Mouse (Mus musculus): ENCODE measurements around the gene Klf7. TPM values are rescaled to one million over a fixed set of nuclear protein-coding genes. Genes with fewer than 3 reads are reported as not detected.

The Klf7 gene
- polyA plus RNA-seq, 1 experiment from 2014 or later: 6.2 TPM

DNA sequence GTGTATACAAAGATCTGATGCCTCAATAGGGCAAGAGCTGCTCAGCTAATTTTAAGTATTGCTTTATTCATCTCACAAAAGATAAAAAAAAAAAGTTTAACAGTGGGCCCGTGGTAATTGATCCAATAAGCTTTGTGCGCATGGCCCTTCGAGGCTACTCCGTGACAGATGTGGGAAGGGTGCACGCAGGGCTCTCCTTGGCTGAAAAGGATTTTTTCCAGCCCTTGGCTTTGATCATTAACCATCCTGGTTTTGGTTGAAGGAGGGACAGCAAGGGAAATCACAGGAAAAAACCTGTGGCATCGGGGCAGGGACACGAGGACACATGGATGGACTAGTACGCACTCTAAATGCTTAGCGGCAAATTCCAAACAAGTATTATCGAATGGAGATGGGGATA, 60.6 kb downstream of the Klf7 start:
- H3K36me3 ChIP-seq (replicated peaks): 0 out of 2 replicates have a peak, but pooled peaks cover 8% of the 10 kb centered on the region
- peaks cover 4% of the 10 kb centered on the region; the same call in 1 of the 2 replicates for H3K4me1 ChIP-seq (replicated peaks)
- H3K9ac ChIP-seq: no peak overlapping the region
- H3K9me3 ChIP-seq (replicated peaks): no peaks in the 10 kb centered on the region
- H3K27me3 ChIP-seq: no peaks in the 10 kb centered on the region
- H3K4me2 ChIP-seq: no peak overlapping the region
- ATAC-seq (ENCODE audit: insufficient read depth): no peak
- no peak overlapping the region for H3K4me3 ChIP-seq (replicated peaks)
- no peak overlapping the region for H3K27ac ChIP-seq (replicated peaks)
- WGBS (ENCODE audit: insufficient replicate concordance): 84% methylated on average over 10 of the region's 10 CpGs

- Histone ChIP-seq H3K27ac (replicated peaks) (no peak overlapping the region), H3K4me2 (no peak overlapping the region), H3K27me3 (no peaks in the 10 kb centered on the region), H3K4me1 (replicated peaks) (peaks cover 10% of the 10 kb centered on the region), H3K9ac (no peak overlapping the region), H3K4me3 (replicated peaks) (no peak overlapping the region), H3K36me3 (replicated peaks) (0 out of 2 replicates have a peak, but pooled peaks cover 8% of the 10 kb centered on the region), H3K9me3 (replicated peaks) (no peaks in the 10 kb centered on the region)
- 72% methylated on average over 9 of the region's 9 CpGs for WGBS (ENCODE audit: insufficient replicate concordance)
- no peak for ATAC-seq (ENCODE audit: insufficient read depth)
Measured at GRCm38 (mm10) chr1:64060699-64061454, 61.2 kb downstream of the Klf7 start.

GRCm38 (mm10) chr1:64060116-64060515, 62.0 kb downstream of the Klf7 start:
- no peaks in the 10 kb centered on the region for H3K27me3 ChIP-seq
- peaks cover 10% of the 10 kb centered on the region for H3K4me1 ChIP-seq (replicated peaks)
- 73% methylated on average over 7 of the region's 7 CpGs for WGBS (ENCODE audit: insufficient replicate concordance)
- H3K9me3 ChIP-seq (replicated peaks): no peaks in the 10 kb centered on the region
- H3K27ac ChIP-seq (replicated peaks): no peak overlapping the region
- H3K9ac ChIP-seq: no peak overlapping the region
- H3K4me3 ChIP-seq (replicated peaks): no peak overlapping the region
- no peak overlapping the region for H3K4me2 ChIP-seq
- 0 out of 2 replicates have a peak, but pooled peaks cover 8% of the 10 kb centered on the region for H3K36me3 ChIP-seq (replicated peaks)
- ATAC-seq (ENCODE audit: insufficient read depth): no peak

DNA sequence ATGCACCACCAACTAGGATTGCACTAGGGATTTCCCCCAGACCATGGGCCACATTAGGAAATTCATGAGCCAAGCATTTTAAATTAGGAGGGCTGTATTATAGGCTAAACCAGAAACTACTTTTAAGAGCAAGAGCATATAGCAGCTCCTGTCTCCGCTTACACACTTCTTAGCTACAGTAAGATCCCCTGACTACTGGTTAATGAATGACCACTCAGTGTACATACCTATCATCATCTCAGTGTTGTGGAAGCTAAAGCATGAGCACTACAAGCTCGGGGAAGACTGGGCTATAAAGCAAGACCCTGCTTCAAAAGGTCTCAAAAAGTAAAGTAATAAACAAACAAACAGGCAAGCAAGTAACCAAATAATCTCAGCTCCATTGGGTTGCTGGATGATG, 65.5 kb downstream of the Klf7 start:
- H3K36me3 ChIP-seq (replicated peaks): 0 out of 2 replicates have a peak, but pooled peaks cover 8% of the 10 kb centered on the region
- 43% methylated on average over 2 of the region's 2 CpGs for WGBS (ENCODE audit: insufficient replicate concordance)
- H3K27ac ChIP-seq (replicated peaks): no peak overlapping the region
- no peak overlapping the region for H3K4me3 ChIP-seq (replicated peaks)
- H3K4me1 ChIP-seq (replicated peaks): peaks cover 10% of the 10 kb centered on the region
- H3K9me3 ChIP-seq (replicated peaks): no peaks in the 10 kb centered on the region
- no peak overlapping the region for H3K4me2 ChIP-seq
- H3K27me3 ChIP-seq: no peaks in the 10 kb centered on the region
- no peak overlapping the region for H3K9ac ChIP-seq
- no peak for ATAC-seq (ENCODE audit: insufficient read depth)

DNA sequence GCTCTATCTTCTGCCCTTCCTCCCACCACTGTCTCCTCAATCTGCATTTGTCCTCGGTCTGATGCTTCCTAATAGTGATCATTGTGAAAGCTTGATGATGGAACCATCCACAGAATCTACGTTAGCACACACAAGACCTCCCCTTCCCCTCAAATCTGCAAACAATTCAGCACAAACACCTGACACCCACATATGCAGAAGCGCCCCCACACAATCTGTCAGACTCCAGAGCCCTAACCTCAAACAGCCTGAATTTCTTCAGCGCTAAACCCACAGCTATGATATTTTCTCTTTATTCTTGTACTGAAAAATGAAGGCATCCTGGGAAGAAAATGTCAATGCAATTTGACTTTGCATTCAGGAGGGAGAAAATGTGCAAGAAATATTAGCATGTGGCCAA, 66.1 kb downstream of the Klf7 start:
- WGBS (ENCODE audit: insufficient replicate concordance): 60% methylated on average over 4 of the region's 4 CpGs
- H3K9me3 ChIP-seq (replicated peaks): no peaks in the 10 kb centered on the region
- no peak overlapping the region for H3K4me2 ChIP-seq
- ATAC-seq (ENCODE audit: insufficient read depth): no peak
- H3K36me3 ChIP-seq (replicated peaks): 0 out of 2 replicates have a peak, but pooled peaks cover 8% of the 10 kb centered on the region
- H3K4me1 ChIP-seq (replicated peaks): peaks cover 10% of the 10 kb centered on the region
- H3K4me3 ChIP-seq (replicated peaks): no peak overlapping the region
- no peak overlapping the region for H3K9ac ChIP-seq
- H3K27me3 ChIP-seq: no peaks in the 10 kb centered on the region
- no peak overlapping the region for H3K27ac ChIP-seq (replicated peaks)

DNA sequence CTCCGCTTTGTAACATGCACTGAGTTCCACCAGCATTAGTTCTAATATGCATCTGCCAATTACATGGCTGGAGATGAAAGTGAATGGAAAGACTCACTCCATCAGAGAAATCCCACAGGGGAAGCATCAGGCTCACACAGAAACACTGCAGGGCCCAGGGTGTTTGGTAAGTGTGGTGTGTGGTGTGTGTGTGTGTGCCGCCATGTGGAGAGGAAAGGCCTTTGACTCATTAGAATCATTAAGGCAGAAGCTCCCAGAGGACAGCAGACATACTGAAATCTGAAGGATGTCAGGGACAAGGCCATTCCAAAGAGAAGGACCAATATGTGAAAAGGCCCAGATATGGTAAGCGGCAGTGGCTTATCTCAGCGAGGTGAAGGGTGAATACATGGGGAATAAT, 66.9 kb downstream of the Klf7 start:
- no peak overlapping the region for H3K4me2 ChIP-seq

DNA sequence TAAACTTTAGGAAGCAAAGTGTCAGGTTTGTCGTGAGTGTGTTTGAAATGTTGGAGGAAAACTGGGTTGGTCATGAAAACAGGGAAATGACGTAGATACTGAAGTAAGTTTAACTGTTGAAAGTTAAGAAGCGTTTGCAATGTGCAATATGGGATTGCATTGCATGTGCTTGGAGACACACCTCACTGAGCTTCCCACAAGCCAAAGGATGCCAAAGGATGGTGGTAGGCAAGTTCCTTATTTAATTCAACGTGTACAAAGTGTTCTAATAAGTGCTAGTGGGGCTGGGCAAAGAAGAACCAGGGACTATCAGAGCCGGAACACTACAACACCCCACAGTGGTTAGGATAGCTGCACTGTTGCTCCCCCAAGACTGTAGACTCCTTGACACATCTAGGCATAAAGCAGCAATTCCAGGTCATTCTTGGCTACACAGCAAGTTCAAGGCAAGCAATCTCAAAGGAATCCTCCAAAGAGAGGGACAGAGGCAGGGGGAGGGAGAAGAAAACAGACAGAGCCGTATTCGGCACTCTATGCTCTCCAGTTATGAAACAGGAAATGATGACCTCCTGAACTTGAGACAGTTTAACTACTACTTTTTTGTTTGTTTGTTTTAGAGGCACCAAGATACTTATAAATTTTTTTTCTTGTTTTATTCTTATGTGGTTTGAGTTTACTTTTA, 69.9 kb downstream of the Klf7 start:
- Histone ChIP-seq H3K9me3 (replicated peaks) (no peaks in the 10 kb centered on the region), H3K27me3 (no peaks in the 10 kb centered on the region), H3K9ac (no peak overlapping the region), H3K4me1 (replicated peaks) (peaks cover 10% of the 10 kb centered on the region), H3K4me3 (replicated peaks) (no peak overlapping the region), H3K4me2 (0 out of 2 replicates have a peak overlapping the region, but pooled peaks have one; percentile 2), H3K27ac (replicated peaks) (0 out of 2 replicates have a peak overlapping the region, but pooled peaks have one; percentile 31), H3K36me3 (replicated peaks) (no peaks in the 10 kb centered on the region)
- WGBS (ENCODE audit: insufficient replicate concordance): 33% methylated on average over 7 of the region's 7 CpGs
- no peak for ATAC-seq (ENCODE audit: insufficient read depth)

More for the DNA sequence above, 66.9 kb downstream of the Klf7 start:
- no peak overlapping the region for H3K27ac ChIP-seq (replicated peaks)
- 72% methylated on average over 4 of the region's 4 CpGs for WGBS (ENCODE audit: insufficient replicate concordance)
- no peak for ATAC-seq (ENCODE audit: insufficient read depth)
- 0 out of 2 replicates have a peak, but pooled peaks cover 8% of the 10 kb centered on the region for H3K36me3 ChIP-seq (replicated peaks)
- H3K4me1 ChIP-seq (replicated peaks): peaks cover 10% of the 10 kb centered on the region
- H3K4me3 ChIP-seq (replicated peaks): no peak overlapping the region
- no peaks in the 10 kb centered on the region for H3K9me3 ChIP-seq (replicated peaks)
- no peaks in the 10 kb centered on the region for H3K27me3 ChIP-seq
- no peak overlapping the region for H3K9ac ChIP-seq

- Histone ChIP-seq H3K4me3 (replicated peaks) (no peak overlapping the region), H3K9me3 (replicated peaks) (no peaks in the 10 kb centered on the region), H3K4me1 (replicated peaks) (peaks cover 4% of the 10 kb centered on the region; the same call in 1 of the 2 replicates), H3K27me3 (no peaks in the 10 kb centered on the region), H3K36me3 (replicated peaks) (no peaks in the 10 kb centered on the region), H3K27ac (replicated peaks) (no peak overlapping the region), H3K4me2 (no peak overlapping the region), H3K9ac (no peak overlapping the region)
- 47% methylated on average over 4 of the region's 4 CpGs for WGBS (ENCODE audit: insufficient replicate concordance)
- no peak for ATAC-seq (ENCODE audit: insufficient read depth)
Measured at GRCm38 (mm10) chr1:64048567-64048966, 73.5 kb downstream of the Klf7 start.

- H3K4me1 ChIP-seq (replicated peaks): peaks cover 4% of the 10 kb centered on the region; the same call in 1 of the 2 replicates
- H3K4me2 ChIP-seq: no peak overlapping the region
- no peaks in the 10 kb centered on the region for H3K9me3 ChIP-seq (replicated peaks)
- ATAC-seq (ENCODE audit: insufficient read depth): no peak
- no peak overlapping the region for H3K4me3 ChIP-seq (replicated peaks)
- no peak overlapping the region for H3K9ac ChIP-seq
- no peaks in the 10 kb centered on the region for H3K36me3 ChIP-seq (replicated peaks)
- H3K27ac ChIP-seq (replicated peaks): no peak overlapping the region
- no peaks in the 10 kb centered on the region for H3K27me3 ChIP-seq
Measured at GRCm38 (mm10) chr1:64046802-64047156, 75.3 kb downstream of the Klf7 start.

GRCm38 (mm10) chr1:64046087-64046801, 75.8 kb downstream of the Klf7 start:
- Histone ChIP-seq H3K9ac (no peak overlapping the region), H3K4me3 (replicated peaks) (no peak overlapping the region), H3K4me2 (no peak overlapping the region), H3K27ac (replicated peaks) (no peak overlapping the region), H3K9me3 (replicated peaks) (no peaks in the 10 kb centered on the region), H3K27me3 (no peaks in the 10 kb centered on the region), H3K36me3 (replicated peaks) (no peaks in the 10 kb centered on the region), H3K4me1 (replicated peaks) (peaks cover 4% of the 10 kb centered on the region; the same call in 1 of the 2 replicates)
- 69% methylated on average over 14 of the region's 14 CpGs for WGBS (ENCODE audit: insufficient replicate concordance)
- no peak for ATAC-seq (ENCODE audit: insufficient read depth)

DNA sequence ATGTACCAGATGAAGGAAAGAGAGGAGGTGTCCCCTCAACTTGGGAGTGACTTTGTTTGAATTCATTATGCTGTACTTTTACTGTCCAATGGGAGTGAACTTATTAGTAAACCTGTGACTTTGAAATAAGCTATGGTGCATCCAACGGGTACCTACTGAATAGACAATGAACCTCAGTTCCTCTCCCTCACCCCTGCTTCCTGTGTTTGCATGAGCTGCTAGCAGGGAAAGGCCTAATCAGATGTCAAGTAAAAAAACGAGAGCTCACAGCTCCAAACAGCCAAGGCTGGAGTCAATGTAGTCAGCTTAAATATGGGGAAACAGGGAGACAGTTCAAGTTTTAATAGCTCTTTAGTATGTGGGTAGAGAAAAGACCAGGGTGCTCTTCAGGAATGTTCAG, 77.5 kb downstream of the Klf7 start:
- Histone ChIP-seq H3K27me3 (no peaks in the 10 kb centered on the region), H3K27ac (replicated peaks) (no peak overlapping the region), H3K4me3 (replicated peaks) (no peak overlapping the region), H3K9ac (no peak overlapping the region), H3K36me3 (replicated peaks) (no peaks in the 10 kb centered on the region), H3K9me3 (replicated peaks) (no peaks in the 10 kb centered on the region), H3K4me1 (replicated peaks) (peaks cover 10% of the 10 kb centered on the region; the same call in 1 of the 2 replicates), H3K4me2 (no peak overlapping the region)
- no peak for ATAC-seq (ENCODE audit: insufficient read depth)
- WGBS (ENCODE audit: insufficient replicate concordance): 5% methylated on average over 2 of the region's 2 CpGs

Measured in liver, embryonic 15.5 days (tissue).